22 mouse cellular contexts compared by ENCODE assay signal in genomic region chr4:25932546-25932945, GRCm38 (mm10).
"Had no signal": no experiment of that assay in that cellular context is flagged by ENCODE, and none has a peak within 500 bp of the region (broad histone marks: within the 10 kb centered on the region; RNA-seq: fewer than 3 reads in every experiment).

No protein-coding gene starts in this region.

- H3K27me3 ChIP-seq: hindbrain, embryonic 15.5 days; intestine, embryonic 15.5 days; lung, embryonic 15.5 days; megakaryocyte, embryonic 14.5 days; midbrain, embryonic 13.5 days; neural tube, embryonic 13.5 days; stomach, embryonic 15.5 days had no signal

- H3K9me3 ChIP-seq: hindbrain, embryonic 15.5 days; intestine, embryonic 15.5 days; lung, embryonic 15.5 days; midbrain, embryonic 10.5 days; midbrain, embryonic 13.5 days; neural tube, embryonic 13.5 days; stomach, embryonic 15.5 days had no signal

- H3K27ac ChIP-seq: hindbrain, embryonic 15.5 days; intestine, embryonic 15.5 days; kidney, postnatal 0 days; layer of hippocampus, adult 2 months; liver, embryonic 14.5 days; lung, embryonic 15.5 days; midbrain, embryonic 10.5 days; midbrain, embryonic 13.5 days; neural tube, embryonic 13.5 days; stomach, embryonic 15.5 days had no signal

- H3K36me3 ChIP-seq: hindbrain, embryonic 15.5 days; intestine, embryonic 15.5 days; lung, embryonic 15.5 days; midbrain, embryonic 10.5 days; midbrain, embryonic 13.5 days; neural tube, embryonic 13.5 days; stomach, embryonic 15.5 days had no signal

- H3K4me3 ChIP-seq: hindbrain, embryonic 15.5 days; intestine, embryonic 15.5 days; layer of hippocampus, adult 2 months; lung, embryonic 15.5 days; megakaryocyte, embryonic 14.5 days; midbrain, embryonic 10.5 days; midbrain, embryonic 13.5 days; myocyte; neural tube, embryonic 13.5 days; stomach, embryonic 15.5 days had no signal

- H3K9ac ChIP-seq: hindbrain, embryonic 15.5 days; intestine, embryonic 15.5 days; liver, embryonic 14.5 days; lung, embryonic 15.5 days; midbrain, embryonic 13.5 days; neural tube, embryonic 13.5 days; stomach, embryonic 15.5 days had no signal

- H3K4me1 ChIP-seq: hindbrain, embryonic 15.5 days; intestine, embryonic 15.5 days; lung, embryonic 15.5 days; megakaryocyte, embryonic 14.5 days; midbrain, embryonic 10.5 days; midbrain, embryonic 13.5 days; neural tube, embryonic 13.5 days; stomach, embryonic 15.5 days had no signal

- DNase-seq: layer of hippocampus, adult 9-11 months; lung, adult 18-20 months; lung, postnatal 10 days; lung, postnatal 36 days; retina, postnatal 1 day; right cerebral cortex, postnatal 25 days; spleen, adult 18-20 months; thymus, postnatal 25 days had no signal

- H3K4me2 ChIP-seq: hindbrain, embryonic 15.5 days; intestine, embryonic 15.5 days; liver, embryonic 11.5 days; lung, embryonic 15.5 days; midbrain, embryonic 13.5 days; neural tube, embryonic 13.5 days; stomach, embryonic 15.5 days had no signal

- ATAC-seq: intestine, embryonic 15.5 days; midbrain, embryonic 13.5 days; midbrain, embryonic 16.5 days had no signal
